Mouse (Mus musculus) kidney, postnatal 4 days (tissue): ENCODE measurements around the gene Hdac1.

Source experiments
- DNase-seq, 2 experiments: peaks; one replicate each; pipeline ENCODE4 v3.0.0; 2021; ENCODE audit warnings: mixed read lengths in 2 of 2

Hdac1 gene

DNA sequence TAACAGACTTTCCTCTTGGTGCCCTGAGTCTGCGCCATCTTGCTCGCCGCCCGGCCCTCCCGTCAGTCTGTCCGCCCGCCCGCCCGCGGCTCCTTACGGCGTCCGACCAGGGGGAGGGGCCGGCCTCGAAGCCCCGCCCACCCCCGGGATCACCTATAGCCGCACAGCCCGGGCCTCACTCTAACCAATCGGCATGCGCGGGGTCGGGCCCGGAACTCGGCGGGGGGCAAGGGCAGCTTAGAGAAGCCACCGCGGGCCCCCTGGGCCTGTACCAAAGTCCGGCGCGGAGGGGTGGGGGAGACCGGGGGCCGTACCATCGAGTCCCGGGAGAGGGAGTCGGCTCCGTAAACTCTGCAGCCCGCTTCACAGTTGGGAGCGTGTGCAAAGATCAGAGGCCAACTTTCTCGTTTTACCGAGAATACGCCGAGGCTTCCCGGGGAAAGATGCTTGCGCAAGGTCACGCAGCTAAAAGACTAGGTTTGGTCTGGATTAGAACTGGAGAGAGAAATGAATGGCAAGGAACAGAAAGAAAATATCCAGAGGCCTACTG, at the start of gene Hdac1:
Gene Hdac1 (minus strand): TSS at position 122 of the 550 bp plus-strand sequence.
- peak; percentile 98 to 99 for DNase-seq

DNA sequence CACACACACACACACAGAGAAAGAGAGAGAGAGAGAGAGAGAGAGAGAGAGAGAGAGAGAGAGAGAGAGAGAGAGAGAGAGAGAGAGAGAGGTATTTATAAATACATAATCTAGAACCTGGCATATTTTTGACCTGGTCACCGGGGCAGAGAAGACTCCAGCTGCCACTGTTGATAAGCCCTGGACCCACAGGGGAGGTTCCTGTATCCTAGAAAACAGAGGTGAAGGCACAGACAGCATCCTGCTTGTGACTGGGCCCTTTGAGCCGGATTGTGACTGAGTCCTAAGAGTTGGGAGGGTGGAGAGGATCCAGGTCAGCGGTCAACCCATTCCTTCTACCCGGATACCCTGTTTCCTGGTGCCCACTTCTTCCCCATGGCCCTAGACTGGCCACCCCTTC, 46.4 kb upstream of the Hdac1 start:
- no peak for DNase-seq

DNA sequence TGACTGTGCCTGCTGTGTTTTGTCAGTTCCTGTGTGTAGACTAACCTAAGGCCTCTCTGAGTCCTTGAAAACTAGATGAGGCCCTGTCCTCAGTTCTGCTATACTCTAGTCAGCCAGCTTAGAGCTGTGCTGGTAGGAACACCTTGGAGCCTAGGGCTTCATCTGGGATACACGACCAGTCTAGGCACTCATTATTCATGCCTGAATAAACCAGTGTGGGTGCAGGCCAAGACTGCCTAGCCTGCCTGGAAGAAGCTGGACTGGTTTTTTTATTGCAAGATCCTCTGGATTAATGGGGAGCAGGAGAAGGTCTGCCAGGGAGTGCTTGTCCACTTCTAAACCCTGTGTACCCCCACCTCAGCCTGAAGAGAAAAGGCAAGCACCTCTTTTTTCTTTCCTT, 44.4 kb upstream of the Hdac1 start:
- DNase-seq = no peak

DNA sequence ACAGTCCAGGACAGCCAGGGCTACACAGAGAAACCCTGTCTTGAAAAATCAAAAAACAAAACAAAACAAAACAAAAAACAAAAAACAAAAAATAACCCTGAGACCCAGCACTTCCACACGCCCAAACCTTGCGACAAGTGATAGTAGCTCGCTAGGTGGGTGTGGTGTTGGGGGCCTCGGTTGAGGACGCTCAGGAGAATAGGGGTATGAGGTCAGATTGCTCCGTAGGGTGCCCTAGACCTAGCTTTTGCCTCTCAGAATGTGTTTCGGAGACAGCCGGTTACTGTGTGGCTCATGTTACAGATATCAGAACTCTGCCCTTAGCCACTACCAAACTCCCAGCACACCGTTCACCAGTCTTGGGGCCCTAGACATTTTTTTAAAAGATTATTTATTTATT, 43.3 kb upstream of the Hdac1 start:
- DNase-seq = no peak

DNA sequence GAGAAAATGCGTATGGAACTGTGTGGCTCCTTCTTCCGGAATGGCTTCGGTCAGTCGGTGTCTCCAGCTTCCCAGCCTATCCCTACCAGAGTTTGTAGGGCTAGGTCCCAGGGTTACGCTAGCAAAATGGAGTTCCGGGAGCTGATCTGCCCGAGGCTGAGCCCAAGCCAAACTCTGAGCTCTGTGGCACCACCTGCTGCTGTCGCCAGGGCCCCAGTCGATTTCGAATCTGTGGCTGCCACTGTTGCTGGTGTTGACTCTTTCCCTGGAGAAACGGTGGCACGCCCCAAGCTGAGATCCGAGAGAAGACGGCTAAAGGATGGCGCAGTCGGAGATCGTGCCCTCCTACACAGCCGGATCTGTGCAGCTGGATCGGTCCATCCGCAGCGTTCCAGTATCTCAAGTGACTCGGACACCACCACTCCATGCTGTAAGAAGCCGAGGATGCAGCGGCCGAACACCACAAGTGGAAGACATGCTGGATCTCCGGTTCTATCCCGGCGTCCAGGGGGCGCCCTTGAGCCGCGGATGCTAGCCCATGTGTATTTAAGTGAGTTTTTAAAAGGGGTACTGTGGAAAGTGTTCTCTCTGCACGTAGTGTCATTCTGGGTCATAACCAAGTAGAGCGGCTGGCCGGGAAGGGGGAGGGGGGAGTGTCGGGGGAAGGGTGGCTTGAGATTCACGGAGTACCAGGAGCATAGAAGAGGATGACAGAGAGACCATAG, 42.5 kb upstream of the Hdac1 start:
- peak; percentile 93 to 95 for DNase-seq

DNA sequence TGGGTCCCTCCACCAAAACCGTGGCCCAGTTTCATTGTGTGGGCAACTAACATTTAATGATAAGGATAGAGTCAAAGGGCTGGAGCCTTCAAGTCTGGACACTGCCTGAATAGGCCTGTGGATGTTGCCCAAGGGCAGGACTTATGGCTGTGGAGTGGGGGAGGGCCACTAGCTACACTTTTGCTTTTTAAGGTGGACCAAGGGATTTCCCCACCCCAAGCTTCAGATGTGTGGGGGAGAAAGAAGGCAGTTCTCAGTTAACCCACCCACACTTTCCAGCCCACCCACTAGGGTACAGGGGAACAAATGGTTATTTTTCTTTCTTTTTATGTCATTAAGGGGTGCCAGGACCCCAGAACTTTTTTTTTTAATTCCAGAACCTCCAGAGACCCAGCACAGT, 41.9 kb upstream of the Hdac1 start:
- no peak for DNase-seq

DNA sequence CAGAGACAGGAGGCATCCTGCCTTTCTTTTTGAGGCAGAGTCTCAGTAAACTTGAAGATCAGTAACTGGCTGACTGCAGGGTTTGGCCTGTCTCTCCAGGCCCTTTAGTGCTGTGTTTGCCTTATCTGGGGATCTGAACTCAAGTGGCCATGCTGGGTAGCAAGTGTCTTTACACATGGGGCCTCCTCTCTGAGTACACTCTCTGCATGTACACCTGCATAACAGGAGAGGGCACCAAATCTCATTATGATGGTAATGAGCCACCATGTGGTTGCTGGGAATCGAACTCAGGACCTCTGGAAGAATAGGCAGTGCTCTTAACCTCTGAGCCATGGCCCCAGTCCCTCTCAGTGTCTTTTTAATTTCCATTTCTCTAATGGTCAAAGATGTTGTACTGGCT, 39.7 kb upstream of the Hdac1 start:
- DNase-seq = no peak

DNA sequence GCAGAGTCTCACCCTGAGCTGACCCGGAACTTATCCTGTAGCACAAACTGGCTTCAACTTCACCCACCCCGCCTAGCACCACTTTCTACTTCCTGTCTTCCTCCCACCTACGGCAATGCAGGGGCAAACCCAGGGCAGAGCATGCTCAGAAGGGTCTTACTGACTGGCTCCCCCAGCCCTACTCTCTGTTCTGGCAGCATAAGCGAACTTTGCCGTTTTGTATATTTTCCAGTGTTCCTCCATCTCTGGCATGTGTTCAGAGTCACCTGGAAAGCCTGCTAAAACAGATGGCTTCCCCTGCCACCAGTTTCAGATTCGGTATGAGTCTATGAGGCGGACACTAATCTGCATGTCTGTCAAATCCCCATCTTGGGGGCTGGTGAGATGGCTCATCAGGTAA, 37.8 kb upstream of the Hdac1 start:
- peak in 1 of 2 experiments; percentile 32 for DNase-seq

DNA sequence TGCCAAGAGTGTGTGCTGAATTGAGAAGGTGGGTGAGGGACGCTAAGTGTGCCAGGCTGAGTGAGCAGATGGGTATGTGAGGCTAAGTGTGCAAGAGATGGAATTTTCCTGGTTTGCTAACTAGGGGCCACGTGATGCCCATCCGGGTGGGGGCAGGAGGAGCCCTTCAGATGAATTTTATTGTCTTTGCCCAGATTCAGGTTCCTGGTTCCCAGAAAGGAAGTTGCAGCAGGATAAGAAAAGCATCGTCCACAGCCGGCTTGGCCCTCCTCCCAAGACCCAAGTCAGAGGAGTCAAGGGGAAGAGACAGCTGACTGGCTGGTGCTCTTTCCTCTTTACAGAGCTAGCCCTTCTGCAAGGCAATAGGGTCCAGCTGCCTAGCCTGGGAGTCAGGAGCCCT, 36.0 kb upstream of the Hdac1 start, which contains the start of gene Fam167b:
Gene Fam167b (minus strand): TSS at position 84 of the 400 bp plus-strand sequence.
- peak; percentile 47 to 66 for DNase-seq

DNA sequence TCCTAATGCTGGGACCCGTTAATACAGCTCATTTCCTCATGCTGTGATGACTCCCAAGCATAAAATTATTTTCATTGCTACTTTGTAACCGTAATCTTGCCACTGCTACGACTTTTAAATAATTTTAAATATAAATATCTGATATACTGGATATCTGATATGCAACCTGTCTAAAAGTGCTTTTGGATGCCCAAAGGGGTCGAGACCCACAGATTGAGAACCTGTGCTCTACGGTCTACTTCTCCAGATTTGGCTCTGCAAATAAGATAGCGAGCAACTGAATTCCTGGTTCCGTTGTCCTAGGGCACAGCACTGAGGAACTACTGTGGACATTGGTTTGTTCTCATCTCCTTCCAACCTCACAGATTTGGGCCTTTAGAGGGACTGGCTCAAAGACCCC, 35.2 kb upstream of the Hdac1 start:
- no peak for DNase-seq

DNA sequence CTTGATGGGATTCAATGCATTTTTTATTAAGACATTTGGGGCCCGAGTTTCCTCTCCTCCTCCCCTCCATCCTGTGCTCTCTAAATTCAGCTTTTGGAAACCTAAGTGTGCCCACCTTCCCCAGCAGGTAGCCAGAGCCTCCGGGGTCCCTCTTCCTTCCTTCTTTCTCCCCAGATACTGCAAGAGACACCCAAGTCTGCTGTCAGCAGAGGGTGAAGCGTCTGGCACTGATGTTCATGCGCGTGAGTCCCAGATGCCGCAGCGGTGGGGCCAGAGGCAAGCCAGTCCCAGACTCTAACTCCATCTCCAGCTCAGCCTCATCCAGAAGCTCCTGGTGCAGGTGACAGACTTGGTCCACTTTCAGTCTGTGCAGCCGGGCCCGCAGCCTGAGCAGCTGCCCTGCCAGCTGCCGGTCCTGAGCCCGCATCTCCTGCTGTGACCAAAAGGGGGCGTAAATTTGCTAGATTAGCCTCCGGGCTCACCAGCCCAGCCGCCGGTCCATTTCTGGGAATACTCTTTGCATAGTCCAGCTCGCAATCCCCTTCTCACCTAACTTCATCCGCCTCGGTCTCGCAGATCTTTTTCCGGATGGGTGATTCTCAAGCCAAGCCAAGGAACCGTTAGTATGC, 34.5 kb upstream of the Hdac1 start:
- peak; percentile 84 to 89 for DNase-seq

DNA sequence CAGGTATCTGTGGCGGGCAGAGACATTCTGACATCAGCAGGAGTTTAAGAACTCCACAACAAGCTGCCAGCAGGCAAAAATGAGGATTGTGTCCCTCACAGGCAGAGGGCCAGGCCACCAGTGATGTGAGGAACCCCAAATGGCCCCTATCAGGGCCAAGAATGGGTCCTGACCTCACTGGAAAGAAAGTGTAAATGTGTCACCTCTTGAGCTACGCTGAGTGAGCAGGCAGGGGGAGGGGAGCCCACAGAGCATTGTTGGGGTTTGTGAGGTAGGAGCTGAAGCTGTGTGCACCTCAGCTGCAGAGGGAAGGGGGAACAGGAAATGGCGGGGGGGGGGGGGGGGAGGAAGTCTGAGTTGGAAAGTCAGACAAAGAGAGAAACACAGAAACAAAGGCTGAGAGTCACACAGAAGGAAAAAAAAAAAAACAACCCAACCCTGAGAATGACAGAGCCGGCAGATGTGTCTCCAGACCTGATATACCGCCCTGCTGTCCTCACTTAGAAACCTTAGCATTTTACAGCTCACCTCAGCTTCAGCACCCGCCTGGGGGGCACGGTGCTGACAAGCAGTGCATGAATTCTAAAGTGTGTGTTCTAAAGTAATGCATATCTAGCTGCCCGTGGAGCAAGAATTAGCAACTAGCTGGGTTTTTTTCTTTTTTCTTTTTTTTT, 32.8 kb upstream of the Hdac1 start:
- peak; percentile 48 to 65 for DNase-seq

DNA sequence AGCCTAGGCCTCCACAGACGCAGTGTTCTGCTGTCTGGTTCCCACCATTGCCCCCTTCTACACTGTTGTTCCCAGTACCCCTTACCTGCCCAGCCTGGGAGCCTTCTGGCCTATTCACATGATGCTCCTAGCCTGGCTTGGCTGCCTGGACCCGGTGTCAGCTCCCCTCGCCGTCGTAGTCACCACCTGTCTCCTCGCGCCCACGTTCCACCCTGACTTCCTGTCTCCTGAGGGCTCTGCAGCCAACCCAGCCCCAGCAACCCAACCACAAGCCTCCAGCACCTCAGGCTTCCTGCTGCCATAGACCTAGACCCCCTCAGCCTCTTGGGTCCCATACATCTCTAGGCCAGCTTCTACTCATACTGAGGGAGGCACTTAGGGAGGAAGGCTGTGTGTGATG, 30.9 kb upstream of the Hdac1 start, which contains the start of gene Lck:
Gene Lck (minus strand): TSS at position 212 of the 400 bp plus-strand sequence.
- DNase-seq = no peak

DNA sequence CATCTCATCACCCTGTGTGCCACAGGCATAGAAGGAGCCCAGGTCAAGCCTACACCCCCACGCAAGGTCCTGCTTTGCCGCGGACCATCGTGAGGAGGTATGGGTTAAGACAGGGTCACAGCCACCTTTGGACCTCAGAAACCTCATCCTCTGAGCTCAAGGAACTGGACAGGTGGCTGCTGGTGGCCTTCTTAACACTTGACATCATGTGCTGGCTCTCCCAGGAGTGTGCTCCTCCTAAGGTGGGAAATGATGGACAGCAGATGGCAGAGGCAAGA, 30.5 kb upstream of the Hdac1 start:
- no peak for DNase-seq

DNA sequence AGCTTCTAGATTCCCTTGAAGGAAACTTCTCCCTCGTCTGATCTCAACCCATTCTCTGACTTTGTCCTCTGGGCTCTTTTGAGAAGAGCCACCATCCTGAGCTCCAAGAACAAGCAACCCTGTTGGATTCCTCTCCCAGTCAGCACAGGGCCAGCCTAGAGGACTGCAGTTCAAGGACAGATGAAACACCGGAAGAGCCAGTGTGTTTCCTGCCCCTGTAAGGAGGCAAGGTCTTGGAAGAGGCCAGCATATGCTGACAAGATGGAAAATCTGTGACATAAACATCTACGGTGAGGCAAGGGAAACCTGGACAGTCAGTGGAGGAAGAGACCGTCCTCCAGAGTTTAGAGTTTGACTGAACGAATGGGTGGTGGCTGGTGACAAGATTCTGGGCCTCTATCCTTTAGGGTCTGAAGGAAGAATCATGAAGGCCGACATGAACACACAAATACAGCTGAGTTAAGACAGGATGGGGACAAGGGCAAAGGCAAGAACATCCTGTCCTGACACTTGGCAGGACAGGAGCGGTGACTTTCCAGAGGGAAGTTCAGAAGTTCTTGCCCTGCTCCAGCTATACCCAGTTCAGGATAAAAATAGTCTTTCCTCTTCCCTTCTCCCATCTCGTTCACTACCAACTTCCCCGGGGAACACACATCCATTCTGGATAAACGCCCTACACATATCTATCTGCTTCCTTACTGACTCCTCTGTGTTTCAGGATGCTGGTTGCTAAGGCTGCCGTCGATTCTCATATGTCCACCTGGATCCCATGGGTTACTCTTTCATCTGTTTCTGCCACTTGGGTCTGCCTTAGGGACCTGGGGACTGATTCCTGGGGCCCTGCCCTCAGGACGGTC, 30.0 kb upstream of the Hdac1 start:
- DNase-seq = no peak

DNA sequence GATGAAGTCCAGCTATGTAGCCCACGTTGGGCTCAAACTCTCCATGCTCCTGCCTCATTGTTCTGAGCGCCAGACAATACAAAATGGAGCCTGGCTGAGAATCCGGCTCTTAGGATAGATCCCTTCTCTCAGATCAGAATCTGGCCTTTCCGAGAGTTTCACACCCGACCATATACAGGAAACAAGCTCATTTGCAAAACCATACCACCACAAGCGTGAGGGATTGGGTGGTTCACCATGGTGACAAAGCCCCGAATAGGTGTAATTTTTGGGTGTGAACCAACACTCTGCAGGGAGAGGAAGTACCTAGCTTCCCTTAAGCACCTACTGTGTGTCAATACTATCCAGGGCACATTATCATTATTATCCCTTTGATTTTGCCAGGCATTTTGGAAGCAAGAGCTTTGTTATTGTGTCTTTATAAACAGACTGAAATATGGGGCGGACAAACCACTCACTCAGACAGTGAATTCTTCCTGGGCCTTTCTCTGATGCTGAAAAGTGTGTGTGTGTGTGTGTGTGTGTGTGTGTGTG, 29.1 kb upstream of the Hdac1 start:
- no peak for DNase-seq

DNA sequence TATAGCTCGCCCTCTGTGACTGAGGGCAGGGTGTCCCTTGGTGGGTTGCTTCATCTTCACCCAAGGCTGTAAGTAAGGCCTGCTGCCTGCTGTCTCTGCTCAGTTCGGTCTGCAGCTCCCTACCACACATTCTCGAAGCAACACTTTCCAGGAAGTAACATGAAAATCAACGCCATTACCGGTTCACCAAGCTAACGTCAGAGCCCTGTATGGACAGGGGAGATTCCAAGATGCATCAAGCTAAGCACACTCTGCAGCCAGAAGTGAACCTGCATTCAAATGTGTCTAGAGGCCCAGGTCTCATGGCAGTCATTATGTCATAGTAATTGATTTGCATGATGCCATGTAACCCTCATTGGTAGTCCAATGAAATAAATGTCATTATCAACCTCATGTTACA, 27.5 kb upstream of the Hdac1 start:
- DNase-seq = no peak

DNA sequence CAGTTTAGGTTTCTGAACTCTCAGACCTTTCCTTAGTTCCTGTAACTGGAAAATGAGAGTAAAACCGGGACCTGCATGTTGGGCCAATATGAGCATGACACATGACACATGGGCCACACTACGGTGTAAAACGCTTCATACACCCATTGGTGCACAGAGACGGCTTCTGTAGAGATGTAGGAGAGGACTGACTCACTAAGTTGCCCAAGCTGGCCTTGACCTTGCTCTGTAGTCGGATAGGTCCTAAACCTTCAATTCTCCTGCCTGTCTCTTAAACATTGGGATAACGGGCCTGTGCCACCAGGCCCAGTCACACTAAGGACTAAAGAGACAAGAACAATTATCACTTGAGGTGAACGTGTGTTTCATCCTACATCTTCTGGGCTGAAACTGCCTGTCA, 25.9 kb upstream of the Hdac1 start:
- DNase-seq = no peak

DNA sequence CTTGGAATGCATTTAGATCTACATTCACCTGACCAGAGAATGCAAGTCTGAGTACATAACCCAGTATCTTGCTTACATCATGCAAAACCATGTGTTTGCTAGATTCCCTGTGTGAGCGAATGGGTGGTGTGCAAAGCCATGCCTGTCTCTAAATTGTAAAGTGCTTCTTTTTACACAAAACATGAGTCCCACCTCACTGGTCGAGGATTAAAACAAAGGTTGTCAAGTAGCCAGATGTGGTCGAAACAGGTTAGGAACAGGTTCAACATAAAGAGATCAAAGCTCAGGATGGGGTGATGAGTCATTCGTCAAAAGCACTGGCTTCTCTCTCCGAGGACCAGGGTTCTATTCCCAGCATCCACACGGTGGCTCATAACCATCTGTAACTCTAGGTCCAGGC, 22.6 kb upstream of the Hdac1 start:
- DNase-seq = no peak

DNA sequence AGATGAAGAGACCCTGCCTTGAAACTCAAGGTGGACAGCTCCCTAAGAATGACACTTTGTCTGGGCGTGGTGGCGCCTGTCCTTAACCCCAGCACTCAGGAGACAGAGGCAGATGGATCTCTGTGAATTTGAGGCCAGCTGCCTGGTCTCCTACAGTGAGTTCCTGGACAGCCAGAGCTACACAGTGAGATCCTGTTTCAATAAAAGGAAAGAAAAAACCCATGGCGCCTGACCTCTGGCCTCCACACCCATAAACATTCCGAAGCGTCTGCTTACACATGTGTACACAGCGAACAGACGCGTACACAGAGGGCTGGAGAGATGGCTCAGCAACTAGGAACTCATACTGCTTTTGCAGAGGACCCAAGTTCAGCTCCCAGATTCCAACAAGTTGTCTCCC, 21.2 kb upstream of the Hdac1 start:
- peak; percentile 65 to 73 for DNase-seq

DNA sequence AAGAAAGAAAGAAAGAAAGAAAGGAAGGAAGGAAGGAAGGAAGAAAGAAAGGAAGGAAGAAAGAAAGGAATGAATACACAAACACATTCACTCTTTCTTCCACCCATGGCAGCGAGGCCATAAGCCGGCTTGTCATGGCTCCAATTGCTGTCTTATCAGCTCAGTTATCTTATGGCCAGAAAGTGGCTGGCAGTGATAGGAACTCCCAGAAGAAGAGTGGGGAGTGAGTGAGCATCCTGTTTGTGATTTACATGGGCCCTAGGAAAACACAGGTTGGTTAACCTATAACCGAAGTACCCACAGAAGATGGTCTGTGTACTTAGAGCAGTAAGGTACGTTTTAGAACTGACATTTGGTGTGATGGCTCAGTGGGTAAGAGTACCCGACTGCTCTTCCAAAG, 18.7 kb upstream of the Hdac1 start:
- DNase-seq = no peak

DNA sequence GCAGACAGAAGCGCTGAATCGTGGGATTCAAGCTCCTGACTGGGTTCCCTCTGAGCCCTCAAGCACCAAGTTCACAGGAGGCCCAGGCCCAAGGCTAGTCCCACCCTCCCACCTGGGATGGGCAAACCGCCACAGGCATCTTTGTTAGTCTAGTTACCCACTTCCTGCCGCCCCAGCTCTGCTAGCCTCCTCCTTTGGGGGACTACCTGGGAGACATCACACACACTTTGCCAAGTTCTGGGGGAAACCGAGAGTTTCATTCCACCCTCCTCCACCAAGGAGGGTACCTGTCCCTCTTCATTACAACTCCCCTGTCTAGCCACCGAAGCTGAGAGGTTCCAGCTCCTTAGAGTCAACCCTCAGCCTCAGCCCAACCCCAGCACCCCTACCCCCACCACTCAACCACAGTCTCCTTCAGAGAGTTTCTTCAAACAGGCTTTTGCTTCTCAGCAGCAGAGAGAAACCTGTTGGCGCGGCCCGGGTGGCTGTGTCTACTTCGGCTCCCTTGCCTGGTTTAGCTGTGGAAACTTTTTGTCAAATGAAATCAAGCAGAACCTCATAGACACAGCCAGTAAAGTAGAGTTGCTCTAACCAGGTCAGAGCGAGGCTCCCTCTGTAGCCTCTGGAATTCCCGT, 15.9 kb upstream of the Hdac1 start:
- DNase-seq = no peak
